Mouse (Mus musculus) right cerebral cortex, adult 18-20 months (tissue): ENCODE measurements around the gene Klrc3.
"Not testable (repeated sequence)": the region's sequence is repeated elsewhere in the genome, so short reads cannot be mapped to it uniquely, and the experiment has no call there.

Experiments
- DNase-seq: peaks from one replicate; pipeline ENCODE4 v3.0.0; 2022; ENCODE audit warnings: mixed read lengths

Gene Klrc3

DNA sequence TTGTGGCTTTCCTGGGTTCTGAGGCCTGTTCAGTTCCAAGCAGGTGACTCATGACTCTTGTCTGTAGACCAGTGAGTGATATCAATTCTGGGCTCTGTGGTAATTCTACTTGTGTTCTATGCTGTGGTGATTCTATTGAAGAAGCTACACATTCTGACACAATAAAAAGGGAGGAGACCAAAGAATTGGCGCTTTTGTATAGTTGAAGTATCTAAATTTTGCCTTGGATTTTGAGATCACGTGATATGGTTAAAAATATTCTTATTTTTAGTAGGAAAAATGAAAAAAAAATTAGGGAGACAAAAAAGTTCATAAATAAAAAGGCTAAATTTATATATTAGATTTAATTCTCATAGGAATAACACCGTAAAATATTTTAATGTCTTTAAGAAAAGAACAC, at the start of gene Klrc3:
Klrc3 (minus strand) TSS at position 101 of the 400 bp plus-strand sequence.
- not testable (repeated sequence) for DNase-seq

- not testable (repeated sequence) for DNase-seq
These were observed 48.3 kb upstream of the Klrc3 start for GRCm38 (mm10) chr6:129691436-129691835.

DNA sequence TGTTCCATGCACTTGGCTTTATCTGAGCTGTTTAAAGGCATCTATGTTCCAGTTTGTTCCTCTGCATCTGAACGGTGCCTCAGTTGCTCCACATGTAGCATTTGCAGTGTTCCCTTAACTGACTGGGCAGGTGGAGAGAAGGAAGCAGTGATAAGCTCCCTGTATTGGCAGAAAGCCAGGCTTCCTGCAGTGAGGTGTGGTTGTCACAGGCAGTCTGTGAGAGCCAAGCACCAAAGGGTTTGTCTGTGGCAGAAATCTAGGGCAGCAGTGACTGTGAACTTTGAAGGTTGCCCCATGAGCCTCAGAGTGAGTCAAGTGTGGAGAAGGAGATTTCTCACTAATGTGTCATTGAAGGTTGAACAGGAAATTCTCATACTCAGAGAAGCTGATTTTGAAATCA, 37.2 kb upstream of the Klrc3 start:
- no peak for DNase-seq

GRCm38 (mm10) chr6:129678873-129679272, 35.7 kb upstream of the Klrc3 start, which contains the start of gene Klrc1:
TSS of gene Klrc1 (minus strand) at chr6:129678973.
- no peak for DNase-seq

GRCm38 (mm10) chr6:129661301-129661700, 18.2 kb upstream of the Klrc3 start:
- not testable (repeated sequence) for DNase-seq

GRCm38 (mm10) chr6:129660589-129660988, 17.5 kb upstream of the Klrc3 start, which contains the start of gene Klrc2:
TSS of gene Klrc2 (minus strand) at chr6:129660689.
- DNase-seq: not testable (repeated sequence)

DNA sequence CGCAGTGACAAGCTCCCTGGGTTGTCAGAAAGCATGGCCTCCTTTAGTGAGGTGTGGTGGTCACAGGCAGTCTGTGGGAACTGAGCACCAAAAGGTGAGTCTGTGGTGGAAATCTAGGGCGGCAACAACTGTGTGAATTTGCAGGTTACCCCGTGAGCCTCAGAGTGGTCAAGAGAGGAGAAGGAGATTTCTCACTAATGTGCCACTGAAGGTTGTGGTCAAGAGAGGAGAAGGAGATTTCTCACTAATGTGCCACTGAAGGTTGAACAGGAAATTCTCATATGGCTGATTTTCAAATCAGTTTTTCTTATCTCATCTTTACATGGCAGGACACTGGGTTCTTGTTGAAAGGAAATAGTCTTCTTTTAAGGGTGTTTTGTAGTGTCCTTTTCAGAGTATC, 917 bp upstream of the Klrc3 start:
- DNase-seq: not testable (repeated sequence)

DNA sequence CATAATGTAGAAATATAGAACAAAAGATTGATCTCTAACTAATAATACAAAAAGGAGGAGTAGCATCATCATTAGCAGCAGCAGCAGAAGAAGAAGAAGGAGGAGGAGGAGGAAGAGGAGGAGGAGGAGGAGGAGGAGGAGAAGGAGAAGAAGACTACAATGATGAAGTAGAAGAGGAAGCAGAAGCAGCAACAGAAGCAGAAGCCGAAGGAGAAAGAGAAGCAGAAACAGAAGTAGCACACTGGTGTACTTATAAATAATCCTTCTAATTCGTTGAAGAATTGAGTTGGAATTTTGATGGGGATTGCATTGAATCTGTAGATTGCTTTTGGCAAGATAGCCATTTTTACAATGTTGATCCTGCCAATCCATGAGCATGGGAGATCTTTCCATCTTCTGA, 12.1 kb downstream of the Klrc3 start:
- not testable (repeated sequence) for DNase-seq

GRCm38 (mm10) chr6:129623735-129624134, 19.4 kb downstream of the Klrc3 start, which contains the start of gene Klrk1:
TSS of gene Klrk1 (minus strand) at chr6:129623864.
- DNase-seq: no peak

GRCm38 (mm10) chr6:129608372-129608771, 34.8 kb downstream of the Klrc3 start:
- DNase-seq: no peak

GRCm38 (mm10) chr6:129591508-129591907, 51.6 kb downstream of the Klrc3 start, which contains the start of gene Klrd1:
TSS of gene Klrd1 (plus strand) at chr6:129591782.
- no peak for DNase-seq
